Mouse (Mus musculus): ENCODE data around the gene Nuf2.

The Nuf2 gene

DNA sequence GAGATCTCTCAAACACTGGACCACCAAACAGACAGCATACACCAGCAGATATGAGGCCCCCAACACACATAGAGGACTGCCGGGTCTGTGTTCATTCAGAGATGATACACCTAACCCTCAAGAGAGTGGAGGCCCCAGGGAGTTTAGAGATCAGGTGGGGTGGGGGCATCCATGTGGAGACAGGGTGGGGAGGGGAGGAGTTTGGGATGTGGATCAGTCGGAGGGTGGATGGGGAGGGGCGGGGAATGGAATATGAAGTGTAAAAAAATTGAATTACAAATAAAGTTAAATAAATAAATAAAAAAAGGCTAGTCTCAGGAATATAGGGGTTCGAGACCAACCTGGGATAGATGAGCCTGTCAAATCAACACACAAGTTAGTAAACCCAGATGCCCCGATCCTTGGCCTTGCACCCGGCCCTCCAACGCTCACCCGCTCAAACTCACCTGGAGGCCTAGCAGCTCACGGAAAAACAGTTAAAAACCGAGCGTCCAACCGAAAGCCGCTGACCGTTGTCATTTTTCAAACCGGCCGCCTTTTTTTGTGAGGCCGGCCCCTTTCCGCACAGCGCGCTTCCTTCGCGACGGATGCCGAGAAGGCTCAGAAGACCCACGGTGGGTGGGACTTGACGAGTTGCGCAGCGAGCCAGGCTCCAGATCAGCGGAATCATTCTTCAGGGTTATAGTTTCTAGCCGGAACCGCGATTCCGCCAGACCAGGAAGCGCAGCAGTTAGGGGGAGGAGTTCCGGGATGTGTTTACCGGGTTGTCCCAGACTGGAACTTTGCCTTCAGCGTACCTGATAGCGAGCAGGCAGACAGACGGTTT is at the start of gene Nuf2:
Gene Nuf2, minus strand, starts transcription at position 589 of the 826 bp plus-strand sequence.
- peak; percentile 98 for DNase-seq

DNA sequence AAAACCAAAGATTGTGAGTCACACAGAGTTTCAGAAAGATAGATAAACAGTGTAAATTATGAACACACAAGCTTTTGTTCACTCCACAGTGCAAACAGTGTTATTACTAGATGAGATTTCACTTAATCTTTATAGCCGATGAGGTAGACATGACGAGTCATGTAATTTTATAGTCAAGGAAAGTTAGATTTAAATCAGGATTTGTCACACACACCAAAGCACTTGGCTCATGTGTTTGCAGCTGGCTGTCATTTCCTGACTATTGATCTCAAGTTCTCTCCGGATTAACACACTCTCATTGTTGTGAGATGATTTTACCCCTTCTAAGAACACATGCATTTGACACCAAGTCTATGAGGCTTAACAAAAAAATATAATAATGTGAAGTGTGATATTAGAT is 48.3 kb upstream of the Nuf2 start:
- DNase-seq: no peak

GRCm38 (mm10) chr1:169574136-169574535 is 42.9 kb upstream of the Nuf2 start:
- DNase-seq: no peak

DNA sequence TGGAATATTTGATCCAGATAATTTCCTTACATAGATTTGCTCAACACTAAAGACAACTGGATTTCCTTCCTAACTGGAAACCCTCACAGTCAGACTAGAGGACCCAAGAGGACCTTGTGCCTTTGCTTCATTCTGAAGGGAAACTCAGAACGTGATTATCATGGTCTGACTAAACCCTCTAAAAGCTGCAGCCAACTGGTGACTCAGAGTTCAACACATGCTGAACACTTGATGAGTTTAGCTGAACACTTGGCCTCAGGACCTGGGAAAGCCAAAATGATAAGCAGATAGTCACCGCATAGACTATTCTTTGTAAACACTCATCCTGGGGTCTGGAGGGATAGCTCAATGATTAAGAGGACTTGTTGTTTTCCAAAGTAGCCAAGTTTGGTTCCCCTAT is 24.4 kb upstream of the Nuf2 start:
- DNase-seq: no peak

- DNase-seq: no peak
These were observed 23.8 kb upstream of the Nuf2 start for GRCm38 (mm10) chr1:169555019-169555418.

DNA sequence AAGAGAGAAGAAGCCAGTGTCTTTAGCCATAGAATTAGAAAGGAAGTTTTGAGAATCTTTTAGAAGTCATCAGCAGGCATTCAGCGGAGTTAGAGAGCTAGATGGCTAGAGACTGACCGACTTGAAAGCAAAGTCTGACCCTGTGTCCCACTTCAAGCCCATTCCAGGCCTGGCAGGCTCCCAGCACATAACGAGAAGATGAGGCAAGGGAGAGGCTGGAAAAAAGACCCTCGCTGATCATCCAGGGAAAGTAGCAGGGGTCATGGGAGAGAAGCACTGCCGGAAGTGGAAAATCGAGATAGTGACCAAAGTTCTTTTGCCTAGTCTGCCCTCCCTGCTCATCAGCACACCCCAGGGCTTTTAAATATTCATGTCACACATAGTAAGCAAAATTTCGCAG is 22.2 kb upstream of the Nuf2 start:
- DNase-seq: peak; percentile 45

DNA sequence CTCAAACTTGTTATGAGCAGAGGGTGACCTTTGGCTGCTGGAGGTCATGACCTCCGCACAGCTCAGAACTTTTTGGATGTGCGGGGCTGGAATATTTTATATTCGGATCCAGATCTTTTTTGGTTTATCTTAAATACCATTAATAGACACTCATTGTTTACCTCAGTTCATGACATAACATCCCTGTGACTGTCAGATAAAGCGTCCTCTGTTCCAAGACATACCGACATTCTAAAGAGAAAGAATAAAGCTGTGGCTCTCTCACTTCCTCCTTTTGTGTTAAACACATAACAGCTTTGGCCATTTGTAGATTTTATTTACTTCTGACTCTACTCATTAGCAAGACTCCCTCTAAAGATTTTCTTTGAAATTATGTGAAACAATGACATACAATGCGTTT is 9.2 kb upstream of the Nuf2 start:
- DNase-seq: no peak

DNA sequence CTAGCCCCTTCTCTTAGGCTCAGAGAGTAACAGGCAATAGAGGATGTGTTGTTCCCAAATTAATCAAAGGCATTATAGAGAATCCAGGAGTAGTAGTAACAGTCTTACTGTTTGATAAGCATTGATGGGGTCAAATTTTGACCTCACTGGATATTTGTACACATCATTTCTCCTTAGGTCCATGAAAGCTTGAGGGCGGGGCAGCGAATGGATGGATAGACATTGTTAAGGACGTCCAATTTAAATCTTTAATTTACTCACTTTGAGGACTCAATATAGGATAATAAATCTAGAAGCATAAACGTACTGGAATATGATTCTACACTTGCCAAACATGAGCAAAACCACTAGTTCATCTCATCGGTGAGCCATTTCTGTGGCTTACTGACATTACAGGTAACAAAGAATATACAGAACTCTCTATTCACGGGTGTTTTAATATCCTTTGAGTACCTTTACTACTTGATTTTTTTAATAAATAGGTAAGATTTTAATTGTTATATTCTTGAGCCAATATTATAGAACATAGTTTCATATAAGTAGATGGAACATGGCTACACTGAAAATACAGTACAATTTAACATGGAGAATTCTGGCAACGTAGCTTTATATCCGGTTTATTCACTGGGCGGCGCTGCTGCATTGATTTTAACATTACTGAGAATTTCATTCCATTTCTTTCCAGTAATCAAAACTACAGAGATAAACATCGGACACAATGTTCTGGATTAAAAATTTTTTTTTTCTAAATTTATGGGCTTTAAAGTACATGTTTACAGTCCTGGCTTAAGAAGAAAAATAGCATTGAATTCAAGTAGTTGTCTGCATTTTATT is 655 bp upstream of the Nuf2 start:
- peak; percentile 84 for DNase-seq

- DNase-seq: no peak
These were observed 1.2 kb downstream of the Nuf2 start for GRCm38 (mm10) chr1:169529996-169530518.

DNA sequence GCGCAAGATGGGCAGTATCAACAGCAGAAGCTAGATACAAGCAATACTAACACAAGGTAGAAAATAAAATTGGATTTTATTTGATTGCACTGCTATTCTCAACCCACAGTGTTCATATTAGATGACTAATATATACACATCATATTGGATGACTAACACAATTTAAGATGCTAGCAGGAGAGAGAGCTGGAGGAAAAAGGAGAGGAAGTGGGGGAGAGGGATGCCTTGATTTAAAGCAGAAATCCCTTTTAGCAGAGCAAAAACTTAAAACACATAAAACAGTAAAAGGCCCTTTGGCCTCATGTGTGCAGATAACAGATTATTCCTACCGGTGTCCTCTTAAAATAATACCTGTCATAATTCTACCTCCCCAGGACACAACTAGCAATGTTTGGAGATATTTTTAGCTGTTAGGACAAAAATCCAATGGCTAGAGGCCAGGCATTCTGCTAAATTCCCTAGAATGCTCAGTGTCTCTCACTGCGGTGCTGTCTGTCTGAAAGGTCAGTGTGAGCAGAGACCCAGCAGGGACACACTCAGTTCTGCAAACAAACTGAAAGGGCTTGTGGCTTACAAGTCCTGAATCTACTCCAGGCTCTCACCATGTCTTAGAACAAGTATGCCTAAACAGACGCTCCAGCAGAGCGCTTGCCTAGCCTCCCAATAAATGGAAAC is 5.1 kb downstream of the Nuf2 start:
- DNase-seq: no peak

DNA sequence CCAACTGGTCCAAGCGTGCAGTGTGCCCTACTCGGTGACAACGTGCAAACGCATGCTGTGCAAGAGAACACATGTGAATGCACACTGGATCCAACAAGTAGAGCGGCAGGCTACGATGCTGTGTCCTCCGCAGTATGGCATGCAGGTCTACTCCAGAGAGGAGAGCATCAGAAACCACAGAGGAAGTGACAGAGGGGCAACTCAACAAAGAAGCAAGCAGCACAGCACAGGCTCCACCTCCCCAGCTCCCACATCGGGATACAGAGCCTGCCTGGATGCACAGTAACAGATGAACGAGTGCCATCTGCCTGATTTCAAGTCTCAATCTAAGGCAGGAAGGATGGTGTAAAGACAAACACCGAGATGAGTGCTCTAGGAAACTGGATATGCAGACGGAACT is 11.9 kb downstream of the Nuf2 start:
- DNase-seq: no peak

GRCm38 (mm10) chr1:169517899-169518517 is 13.3 kb downstream of the Nuf2 start:
- DNase-seq: peak; percentile 6

GRCm38 (mm10) chr1:169517376-169517892 is 13.8 kb downstream of the Nuf2 start:
- DNase-seq: no peak

- no peak for DNase-seq
These were observed 24.9 kb downstream of the Nuf2 start for GRCm38 (mm10) chr1:169506354-169506753.

GRCm38 (mm10) chr1:169502876-169503275 is 28.4 kb downstream of the Nuf2 start:
- no peak for DNase-seq

DNA sequence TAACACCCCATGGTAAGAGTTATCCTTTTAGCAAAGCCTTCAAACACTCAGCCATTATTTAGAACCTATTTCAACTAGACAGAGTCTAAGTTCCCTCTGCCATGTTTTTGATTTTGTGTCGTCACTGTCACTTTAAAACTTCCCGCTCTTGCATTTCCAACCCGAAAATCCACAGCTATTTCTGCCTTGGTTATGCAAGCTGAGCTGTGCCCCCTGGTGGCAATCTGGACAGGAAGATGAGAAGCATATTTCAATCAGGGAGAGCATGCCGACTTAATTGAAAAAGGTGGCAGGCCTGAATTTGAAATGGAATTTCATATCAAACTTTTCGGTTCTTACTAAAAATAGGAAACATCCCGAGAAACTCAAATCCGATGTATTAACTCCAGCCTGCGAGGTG is 35.6 kb downstream of the Nuf2 start:
- DNase-seq: peak; percentile 50

DNA sequence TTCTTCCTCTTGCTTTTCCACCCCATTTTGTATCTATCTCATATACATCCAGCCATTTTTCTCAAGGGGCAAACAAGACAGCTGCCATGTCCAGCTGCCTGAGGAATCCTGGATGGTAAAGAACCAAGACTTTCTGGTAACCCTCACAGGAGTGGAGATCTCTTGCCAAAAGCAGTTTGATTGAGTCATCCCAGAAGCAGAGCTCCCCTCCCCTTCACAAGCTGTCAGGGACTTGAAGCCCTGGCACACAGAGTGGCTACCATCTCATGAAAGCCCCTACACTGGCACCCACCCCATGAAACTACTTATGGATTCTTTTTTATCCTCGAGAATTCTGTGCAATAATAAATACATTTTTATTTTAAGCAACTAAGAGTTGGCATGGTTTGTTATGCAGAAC is 39.7 kb downstream of the Nuf2 start:
- DNase-seq: no peak

GRCm38 (mm10) chr1:169485408-169485885 is 45.8 kb downstream of the Nuf2 start:
- no peak for DNase-seq

DNA sequence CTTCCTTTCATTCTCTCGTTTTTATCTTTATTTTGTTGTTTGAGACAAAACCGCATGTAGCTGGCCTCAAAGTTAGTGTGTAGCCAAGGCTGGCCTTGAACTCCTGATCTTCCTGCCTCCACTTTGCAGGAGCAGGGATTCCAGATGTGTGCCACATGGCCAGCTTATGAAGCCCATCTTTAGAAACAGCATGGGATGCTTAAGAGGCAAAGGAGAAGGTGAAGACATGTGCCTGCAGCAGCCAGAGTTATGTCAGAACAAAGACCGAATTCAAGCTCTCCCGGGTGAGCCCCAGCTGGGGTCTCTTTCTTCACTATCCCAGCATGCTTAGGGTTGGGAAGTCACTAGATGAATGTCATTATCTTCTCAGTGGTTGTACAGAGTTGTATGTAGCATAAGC is 46.7 kb downstream of the Nuf2 start:
- DNase-seq: no peak

DNA sequence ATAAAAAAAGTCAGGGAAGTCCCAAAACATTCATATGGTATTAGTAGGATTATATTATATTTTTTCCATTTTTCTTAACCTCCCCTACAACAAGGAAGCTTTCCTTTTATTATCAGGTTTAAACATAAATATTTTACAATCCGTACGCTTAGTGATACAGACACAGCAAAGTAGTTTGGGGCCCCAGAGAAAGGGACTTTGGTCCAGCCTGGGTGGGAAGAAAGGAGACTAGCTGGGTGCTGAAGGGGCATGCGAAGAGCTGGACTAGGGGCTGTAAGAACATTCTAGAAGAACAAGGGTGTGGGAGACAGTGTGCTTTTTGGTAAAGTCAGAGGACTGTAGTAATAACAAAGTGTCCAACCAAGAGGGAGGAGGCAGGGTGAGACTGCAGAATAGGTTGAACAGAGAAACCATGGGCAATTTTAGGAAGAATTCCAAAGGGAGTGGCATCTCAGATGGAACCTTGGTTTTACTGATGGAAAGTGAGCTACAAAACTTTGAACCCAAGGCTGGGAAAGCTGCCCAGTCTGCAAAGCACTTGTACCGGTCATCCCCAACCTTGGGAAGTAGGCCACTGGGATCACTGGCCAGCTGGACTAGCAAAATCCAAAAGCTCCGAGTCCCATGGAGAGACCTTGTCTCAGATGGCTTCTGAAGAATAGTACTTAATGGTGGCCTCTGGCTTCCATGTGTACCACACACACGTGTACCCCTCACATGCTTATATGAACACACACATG is 48.5 kb downstream of the Nuf2 start:
- no peak for DNase-seq

GRCm38 (mm10) chr1:169471185-169471584 is 60.1 kb downstream of the Nuf2 start:
- DNase-seq: no peak

DNA sequence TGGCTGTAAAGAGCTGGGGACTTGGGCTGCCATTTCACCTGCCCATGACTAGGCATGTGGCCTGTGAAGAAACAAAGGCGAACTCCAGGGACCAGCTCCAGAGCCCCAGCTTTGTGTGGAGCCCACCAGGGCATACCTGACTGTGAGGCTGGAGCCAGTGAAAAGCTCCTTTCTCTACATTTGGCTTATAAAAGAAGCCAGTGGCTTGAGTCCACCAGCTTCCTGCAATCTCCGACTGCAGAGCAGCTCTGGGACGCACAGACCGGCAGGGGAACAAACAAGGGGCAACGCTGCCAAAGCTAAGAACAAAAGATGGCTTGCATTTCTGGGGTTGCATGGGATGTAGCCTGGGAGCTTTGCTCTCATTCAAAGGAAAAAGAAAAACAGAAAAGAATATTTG is 63.5 kb downstream of the Nuf2 start:
- DNase-seq: no peak
